Mouse (Mus musculus) frontal cortex, postnatal 36 days (tissue): ENCODE results near the gene Trim9.

Experiments
- DNase-seq, 2 experiments: peaks; one replicate each; pipeline ENCODE4 v3.0.0; 2022; ENCODE audit warnings: low spot score in 2 of 2

The Trim9 gene

DNA sequence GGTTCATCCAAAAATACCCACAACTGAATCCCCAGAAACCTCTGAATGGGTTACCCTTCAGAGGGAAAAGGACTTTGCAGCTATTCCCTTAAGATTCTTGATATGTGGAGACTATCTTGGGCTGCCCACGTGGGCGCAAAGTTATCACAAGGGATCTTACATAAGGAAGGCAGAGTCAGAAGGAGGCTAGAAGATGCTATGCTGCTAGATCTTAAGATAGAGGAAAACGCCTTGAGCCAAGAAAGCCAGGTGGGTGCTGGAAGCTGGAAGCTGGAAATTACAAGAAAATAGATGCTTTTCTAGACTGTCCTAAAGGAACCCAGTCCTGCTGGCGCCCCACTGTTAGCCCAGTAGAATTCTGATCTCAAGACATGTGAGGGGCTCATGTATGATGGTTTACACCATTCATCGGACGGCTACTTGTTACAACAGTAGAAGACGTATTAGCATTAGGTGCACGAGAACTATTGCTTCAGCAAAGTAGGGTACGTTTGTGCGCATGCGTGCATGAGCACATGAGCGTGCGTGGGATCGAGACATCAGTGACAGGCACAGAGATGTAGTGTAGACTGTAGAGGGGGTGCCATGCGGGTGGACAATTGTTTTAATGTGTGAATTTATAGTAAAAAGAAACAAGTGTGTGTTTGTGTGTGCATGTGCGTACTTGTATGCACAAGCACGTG lies 85.0 kb downstream of the Trim9 start:
- DNase-seq, result peak; percentile 62 to 88

DNA sequence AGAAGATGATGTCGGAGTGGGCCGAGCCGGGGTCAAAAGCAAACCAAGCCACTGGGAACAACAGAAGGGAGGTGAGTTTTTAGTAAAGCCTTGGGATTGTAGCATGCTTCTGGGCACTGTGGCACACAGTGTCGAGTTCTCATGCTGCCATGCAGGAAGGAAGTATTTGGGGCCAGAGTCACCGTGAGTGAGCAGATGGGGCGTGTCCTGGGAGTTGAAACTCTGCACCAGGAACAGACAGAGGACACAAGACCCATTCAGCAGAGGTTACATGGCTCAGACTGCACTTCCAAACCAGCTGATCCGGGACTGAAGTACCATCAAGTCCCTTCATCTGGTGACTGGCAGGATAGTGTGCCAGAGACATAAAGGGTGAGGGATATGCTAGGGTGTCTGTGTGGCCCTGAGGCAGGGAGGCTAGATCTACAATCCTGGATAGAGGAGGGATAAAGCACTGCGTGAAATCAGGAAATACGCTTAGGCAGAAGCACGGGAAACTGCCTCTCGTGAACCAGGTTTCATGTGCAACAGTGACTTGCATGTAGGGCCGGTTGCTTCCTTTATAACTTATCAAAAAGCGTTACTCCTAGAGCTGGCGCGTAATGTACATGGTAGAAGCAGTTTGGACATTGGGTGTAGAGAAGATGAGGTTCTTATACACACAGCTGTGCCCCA lies 96.1 kb downstream of the Trim9 start:
- no peak for DNase-seq

DNA sequence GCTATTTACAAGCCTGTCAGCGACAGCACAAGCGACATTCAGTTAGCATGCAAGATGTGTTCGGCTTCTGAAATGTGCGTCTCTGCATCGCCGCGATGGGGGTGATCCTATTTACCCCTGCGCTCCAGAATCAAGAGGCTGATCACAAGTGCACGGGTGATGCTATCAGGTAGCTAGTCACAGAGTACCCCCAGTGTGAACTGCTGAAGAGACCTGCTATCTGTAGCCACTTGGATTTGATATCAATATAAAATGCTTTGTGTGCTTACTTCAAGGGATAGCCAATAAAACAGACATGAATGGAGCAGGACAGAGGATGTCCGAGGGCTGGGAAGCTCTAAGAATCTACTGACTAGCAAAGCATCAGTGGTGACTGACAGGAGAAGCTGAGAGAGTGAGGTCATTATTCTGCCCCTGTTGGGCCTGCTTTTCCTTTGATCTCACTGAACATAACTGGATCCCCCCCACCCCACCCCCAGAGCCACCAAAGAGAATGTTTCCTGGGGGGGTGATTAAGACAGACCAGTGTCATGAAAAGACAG lies 97.7 kb downstream of the Trim9 start:
- no peak for DNase-seq

DNA sequence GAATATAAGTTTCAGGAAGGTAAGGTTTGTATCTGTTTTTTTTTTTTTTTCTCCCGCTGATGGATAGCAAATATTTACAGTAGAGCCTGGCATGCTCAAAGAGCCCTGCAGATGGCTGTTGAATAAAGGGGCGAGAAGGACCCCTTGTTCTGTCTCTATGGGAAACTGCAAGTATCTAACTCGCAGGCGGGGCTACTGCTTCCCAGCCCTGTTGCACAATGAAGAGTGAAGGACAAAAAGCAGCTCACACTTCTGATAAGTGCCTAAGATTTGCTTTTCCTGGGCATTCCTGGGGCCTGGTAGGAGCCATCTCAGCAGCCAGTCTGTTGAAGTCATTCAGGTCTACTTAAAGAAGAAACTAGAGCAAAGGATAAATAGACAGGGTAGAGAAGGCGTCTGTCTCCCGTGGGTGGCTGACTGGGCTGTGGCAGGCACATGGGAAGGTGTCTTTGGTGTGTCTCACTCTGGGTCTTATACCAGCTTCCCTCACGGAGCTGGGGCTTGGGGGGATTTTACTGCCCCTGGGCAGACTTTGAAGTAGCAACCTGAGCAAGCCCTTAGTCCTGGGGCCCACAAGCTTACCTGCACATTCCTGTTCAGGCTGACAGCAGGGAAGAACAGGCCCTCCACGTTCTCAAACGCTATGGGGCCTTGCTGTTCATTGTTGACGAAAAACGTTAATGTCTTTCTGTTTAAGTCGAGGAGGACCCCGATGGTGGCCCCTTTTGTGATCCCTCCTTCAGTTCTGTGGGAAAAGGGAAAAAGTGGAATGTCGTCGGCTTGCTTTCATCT lies 99.5 kb downstream of the Trim9 start:
- no peak for DNase-seq

DNA sequence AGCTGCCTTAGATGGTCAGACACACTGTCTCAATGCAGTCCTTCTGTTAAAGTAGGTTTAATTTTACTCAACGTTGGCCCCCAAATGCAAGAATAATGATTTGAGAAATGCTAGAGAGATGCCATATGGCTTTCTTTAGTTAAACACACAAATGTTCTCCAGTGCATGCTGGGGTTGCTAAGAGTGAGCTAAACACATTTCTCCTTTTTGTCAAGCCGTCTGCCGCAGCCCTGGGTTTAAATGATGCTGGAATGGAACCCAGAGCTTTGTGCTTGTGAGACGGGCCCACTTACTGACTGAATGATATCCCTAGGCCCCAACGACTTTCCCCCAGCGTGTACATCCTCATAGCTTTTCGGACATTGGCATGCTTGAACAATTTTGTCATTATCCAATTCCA lies 104.9 kb downstream of the Trim9 start:
- DNase-seq, result peak in 1 of 2 experiments; percentile 56

DNA sequence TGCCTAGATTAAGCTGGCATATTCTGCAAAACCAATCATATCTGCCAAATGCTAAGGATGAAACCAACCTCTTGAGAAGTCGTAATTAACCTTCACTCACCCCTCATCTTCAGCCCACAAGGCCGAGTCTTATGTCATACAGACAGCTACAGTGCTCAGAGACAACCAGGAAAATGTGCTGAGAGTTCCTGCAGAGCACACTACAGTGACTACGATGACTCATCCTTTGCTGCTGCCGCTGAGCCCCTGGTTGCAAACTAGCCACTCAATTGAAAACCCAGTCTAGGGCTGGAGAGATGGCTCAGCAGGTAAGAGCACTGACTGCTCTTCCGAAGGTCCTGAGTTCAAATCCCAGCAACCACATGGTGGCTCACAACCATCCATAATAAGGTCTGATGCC lies 107.7 kb downstream of the Trim9 start:
- DNase-seq, result no peak

DNA sequence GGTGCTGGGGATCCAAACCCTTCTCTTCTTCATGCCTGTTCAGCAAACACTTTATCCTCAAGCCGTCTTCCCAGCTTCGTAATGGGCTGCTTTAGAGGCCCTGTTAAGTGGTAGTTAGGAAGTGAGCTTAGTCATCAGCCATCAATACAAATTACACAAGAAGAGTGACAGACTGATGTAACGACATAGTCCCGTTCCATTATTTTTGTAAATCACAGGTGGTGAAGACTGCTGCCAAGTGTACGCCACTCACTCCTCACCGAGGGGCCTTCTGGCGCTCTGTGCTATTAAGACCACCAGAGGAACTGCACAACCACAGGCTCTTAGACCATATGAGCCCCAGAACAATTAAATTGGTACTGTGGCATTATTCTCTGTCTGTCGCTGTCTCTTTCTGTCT lies 108.8 kb downstream of the Trim9 start:
- no peak for DNase-seq

DNA sequence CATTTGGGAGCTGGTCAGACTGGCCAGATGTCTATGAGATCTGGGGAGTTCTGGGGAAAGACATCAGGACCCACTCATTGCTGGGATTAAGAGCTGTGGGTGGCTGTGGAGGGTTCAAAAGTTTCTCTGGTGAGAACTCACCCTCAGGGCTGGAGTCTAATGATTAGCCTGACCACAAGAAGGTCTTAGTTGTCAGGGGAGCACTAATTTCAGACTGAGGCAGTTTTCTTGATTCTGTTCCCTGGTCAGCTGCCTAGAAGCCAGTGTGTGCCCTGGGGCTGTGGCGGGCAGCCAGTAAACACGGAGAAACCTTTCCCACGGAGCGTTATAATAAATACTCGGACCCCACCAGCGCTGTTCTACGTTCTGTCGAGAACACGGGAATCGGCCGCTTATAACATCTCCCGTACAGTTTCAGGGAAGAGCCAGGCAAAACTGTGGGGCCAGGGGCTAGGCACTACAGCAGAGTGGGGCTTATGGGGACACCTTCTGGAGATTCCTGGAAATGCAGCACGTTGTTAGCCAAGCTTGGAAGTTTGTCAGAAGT lies 112.4 kb downstream of the Trim9 start:
- peak in 1 of 2 experiments; percentile 72 for DNase-seq

DNA sequence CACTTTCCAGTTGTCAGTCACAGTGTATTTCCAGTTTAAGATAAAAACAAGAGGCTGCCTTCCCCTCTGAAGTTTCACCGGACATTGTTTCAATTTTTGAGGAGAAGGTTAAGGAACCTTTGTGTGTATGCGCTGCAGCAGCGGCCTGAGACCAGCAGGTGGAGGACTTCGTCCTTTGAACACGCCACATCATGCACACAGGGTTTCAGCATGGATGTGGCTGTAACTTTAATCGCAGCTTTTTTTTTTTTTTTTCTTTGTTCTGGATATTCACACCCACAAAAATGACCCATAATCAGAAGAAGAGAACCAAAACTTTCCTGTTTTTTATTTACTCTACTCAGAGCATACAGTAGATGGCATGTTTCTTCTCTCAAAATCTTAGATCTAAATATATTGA lies 113.0 kb downstream of the Trim9 start:
- no peak for DNase-seq

DNA sequence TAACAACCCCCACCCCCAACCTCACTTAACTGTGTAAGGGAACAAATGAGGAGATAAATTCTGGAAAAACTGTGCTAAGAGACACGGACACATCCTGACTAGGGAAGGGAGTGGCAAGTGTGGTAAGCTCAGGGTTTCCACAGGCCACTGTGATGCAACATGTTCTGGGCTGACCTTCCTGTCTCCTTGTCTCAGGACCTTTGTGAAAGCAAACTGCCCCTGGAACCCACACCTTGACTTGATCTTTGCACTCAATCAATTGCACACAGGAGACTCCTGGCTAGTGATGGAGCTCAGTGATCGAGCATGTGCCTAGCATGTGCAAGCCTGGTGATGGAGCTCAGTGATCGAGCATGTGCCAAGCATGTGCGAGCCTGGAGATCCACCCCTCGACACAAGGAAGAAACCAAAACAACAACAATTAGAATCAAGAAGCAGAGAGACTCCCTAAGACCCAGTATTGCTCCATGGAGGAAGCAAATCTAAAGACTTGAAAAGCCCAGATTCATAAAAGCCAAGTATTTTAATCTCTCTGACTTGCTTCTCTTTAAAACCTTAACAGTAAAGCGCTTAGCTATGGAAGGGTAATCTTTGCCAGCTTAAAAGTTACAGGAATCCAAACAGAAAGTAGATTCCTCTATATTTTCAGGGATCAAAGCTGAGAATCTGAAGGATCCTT lies 113.6 kb downstream of the Trim9 start:
- no peak for DNase-seq

DNA sequence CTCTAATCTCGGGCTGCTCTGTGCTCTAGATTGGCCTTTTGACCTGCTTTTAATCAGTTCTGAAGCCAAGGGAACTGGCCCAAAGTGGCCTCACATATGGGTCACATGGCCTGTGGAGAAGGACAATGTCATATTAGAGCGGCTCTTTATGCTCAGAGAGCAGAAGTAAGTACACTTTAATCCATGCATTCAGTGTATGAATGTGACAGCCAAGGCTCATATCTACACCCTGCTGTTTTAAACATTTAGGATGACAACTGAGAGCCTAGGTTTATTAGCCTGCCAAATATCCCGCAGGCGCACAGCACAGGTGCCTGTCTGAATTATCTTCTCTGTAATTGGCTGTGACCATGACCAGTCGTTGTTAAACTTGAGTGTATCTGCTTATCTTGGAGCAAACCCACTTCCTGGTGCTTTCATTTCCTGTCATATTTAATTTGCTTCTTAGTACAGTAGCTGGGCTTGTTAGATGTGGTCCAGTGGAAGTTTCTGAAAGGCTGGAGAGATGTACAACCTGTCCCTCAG lies 115.3 kb downstream of the Trim9 start:
- no peak for DNase-seq

DNA sequence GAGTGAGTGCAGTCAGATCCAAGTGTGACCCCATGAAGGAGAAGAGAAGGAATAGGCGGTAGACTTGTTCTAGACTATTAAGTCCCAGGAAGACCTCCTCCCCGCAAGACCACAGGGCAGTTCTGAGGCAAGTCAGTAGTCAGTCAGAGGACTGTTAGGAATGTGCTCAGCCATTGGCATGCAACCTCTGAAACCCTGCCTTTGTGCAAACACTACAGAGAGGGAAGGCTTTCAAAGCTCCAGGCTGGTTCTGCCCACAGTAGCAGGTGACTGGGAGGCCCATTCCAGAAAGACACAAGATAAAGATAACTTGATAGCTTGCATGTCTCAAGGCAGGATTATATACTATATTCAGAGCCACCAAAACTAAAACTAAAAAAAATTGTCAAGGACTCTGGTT lies 116.1 kb downstream of the Trim9 start, which contains the start of gene Pygl:
Pygl (minus strand) TSS at position 195 of the 400 bp plus-strand sequence.
- DNase-seq, result no peak

DNA sequence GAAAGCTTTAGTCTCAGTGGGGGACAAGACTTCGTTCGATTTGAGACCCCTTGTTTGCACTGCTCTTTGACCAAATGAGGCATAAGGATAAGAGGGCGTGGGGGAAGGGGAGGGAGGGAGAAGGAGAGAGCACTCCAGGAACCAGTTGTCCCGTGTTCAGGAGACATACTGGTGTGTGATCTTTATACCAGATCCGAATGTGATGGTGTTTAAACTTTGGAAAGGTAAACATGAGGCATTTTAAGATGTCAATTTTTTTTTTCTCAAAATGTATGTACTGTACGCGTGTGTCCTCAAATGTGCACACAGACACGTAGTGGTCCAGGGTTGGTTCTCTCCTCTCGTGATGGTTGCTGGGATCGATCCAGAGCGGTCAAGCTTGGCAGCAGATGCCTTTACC lies 119.3 kb downstream of the Trim9 start:
- DNase-seq, result no peak

DNA sequence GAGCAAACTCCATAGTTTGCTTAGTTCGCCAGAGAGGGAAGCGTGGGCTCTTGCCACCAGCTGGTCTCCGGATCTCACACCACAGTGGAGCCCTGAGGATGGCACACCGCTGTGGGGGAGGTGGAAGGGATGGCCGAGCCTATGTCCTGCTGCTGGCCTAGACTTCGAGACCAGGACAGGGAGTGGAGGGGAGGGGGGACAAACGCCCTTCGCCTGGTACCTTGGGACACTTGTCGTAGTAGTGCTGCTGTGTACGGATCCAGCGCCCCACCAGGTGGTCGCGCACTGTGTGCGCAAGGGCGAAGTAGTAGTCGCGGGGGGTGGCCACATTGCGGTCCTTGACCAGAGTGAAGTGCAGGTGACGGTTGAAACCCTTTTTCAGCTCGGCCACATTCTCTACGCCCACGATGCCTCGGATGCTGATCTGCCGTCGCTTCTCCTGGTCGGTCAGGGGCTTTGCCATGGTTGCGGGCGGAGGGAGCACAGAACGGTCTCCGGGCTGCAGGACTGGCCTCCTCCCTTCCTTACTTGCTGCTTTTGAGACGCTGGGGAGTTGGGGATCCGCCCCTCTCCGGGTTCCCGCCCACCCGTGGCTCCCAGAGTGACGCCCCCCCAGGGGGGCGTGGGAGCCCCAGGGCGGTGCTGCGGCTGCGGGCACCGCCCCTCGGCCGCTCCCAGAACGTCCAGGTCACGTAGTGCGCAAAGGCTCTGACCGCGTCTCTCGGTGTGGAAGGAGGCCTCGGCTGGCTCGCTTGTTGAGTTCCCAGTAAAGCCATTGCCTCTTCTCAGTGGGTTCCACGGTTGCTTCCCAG lies 120.1 kb downstream of the Trim9 start:
- DNase-seq, result no peak

DNA sequence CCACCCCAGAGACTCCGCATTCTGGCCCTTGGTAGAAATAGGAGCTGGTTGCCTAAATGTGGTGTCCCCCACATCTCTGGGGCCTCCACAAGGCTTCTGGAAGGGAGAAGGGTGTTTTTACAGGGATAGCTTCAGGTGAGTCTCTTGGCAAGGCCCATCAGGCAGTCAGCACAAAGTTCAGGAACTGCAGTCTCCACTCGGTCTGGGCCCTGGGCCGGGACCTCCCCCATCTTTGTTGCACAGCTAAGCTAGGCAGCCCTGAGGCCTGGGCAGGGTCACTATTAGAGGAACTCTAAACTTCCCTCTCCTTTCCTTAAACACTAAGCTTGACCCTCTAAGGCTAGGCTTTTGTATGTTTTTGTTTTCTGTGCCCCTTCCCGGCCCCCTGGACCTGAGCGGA lies 120.8 kb downstream of the Trim9 start:
- DNase-seq, result no peak

DNA sequence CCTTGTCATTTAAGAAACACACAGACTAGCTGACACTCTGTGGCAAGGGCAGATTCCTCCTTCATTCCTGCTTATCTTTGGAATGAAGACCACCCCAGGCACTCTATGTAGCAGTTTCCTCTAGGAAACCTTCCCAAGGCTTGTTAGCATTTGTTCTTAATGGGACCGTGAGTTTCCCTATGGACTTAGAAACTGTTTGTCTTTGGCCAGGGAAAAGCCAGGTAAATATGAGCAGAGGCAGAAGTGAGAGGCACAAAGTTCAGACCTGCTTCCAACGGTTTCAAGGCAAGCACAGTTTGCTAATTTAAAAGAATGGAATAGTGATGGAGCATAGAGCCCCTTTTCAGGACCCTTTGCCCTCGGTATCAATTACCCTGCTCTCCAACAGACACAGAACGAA lies 124.1 kb downstream of the Trim9 start:
- no peak for DNase-seq

DNA sequence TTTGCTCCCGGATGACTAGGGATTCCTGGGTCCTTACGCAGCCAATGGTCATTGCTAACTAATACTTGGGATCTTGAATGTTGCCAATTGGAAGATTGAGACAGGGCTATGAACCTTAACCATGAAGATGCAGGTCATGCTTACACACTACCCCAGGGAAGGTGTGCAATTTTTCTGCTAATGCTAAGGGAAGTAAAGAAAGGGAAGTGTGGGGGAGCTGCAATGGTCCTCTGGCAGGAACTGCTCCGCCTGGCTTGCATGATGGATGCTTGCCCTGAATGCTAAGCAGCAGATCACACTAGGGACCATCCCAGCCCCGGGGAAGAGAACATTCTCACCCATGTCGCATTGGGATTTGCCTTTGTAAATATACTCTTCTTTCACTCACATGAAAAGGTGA lies 126.0 kb downstream of the Trim9 start:
- DNase-seq, result no peak

DNA sequence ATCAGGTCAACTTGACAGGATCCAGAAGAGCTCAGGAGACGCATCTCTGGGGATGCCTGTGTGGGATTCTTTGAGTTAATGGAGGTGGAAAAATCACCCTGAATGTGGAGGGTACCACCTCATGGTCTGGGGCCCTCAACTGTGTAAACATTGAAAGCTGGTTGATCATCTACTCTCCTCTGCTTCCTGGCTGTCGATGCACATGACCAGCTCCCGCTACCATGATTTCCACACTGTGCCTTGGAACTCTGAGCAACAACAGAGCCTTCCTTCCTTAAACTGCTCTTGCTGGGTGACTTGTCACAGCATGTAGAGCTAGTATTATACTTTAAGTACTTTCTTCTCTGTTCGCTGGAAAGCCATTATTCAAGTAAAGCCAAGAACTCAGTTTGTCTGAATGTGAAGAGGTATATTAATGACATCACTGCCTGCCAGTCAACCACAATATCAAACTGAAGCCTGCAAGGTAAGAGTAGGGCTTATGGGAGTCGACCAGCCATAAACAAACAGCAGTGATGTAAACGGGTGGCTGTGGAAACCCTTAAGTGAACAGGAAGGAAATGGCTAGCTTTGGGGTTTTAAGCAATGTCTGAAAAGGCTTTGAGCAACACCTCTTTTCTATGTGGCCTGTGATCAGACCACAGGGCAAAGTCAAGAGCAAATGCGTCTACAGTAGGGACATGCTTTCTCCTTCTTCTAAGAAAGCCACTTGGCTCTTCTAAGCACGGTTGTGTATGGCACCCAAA lies 128.4 kb downstream of the Trim9 start:
- no peak for DNase-seq

DNA sequence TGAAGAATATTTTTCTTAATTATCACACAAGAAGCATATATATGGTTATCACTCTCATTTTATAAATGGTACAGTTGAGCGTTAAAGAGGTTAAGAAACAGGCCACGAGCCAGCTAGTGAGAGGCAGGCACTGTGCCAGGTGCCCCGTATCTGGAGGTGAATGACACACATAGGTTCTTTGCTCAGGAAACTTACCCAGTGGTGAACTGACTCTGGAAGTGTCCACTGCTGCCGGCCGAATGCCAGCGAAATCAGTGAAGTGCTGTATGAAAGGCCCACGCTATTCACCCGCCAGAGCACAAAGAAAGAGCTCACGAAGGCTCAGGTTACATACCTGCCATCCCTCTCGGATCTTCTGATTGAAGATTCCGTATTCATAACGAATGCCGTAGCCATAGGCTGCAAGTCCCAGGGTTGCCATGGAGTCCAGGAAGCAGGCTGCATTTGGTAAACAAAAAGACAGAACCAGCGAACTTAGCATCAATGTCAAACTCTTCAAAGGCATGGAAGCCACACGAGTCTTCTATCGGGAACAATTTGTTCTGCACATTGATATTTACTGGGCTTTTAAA lies 131.1 kb downstream of the Trim9 start:
- no peak for DNase-seq
